Mouse (Mus musculus) embryonic fibroblast, embryonic 13.5 days (primary cell): ENCODE measurements around the gene Strn.

ENCODE experiments used
- CTCF ChIP-seq: IDR thresholded peaks from 2 replicates; pipeline ENCODE4 v1.5.1; 2011; ENCODE audit warnings: mild to moderate bottlenecking, control low read depth, low read length, moderate library complexity, borderline replicate concordance; ENCODE audit not compliant: insufficient read depth
- POLR2A ChIP-seq: IDR thresholded peaks from 2 replicates; pipeline ENCODE4 v1.6.1; 2011; ENCODE audit warnings: low read depth, mild to moderate bottlenecking, control low read depth, low read length, moderate library complexity

DNA sequence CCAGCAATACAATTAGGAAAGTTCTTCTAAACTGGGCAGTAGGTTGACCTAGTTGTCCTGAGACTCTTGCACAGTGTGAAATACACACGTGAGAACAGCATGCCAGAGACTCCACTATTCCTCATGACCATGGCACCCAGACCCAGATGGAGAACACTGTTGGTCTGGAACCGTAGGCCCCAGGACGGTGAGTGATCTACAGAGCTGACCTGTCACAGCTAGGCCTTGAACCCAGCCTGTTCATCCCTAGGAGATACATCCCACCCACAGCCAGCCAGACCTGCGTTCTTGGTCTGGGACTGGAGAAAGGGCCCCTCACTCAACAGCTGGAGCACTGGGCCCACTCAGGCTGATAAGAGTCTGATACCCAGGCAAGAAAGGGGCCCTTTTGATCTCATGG, 115.1 kb downstream of the Strn start:
- TF ChIP-seq CTCF (no peak), POLR2A (no peak)
